Mouse (Mus musculus) lung, embryonic 16.5 days (tissue): ENCODE measurements around the gene Ccdc103. TPM values are rescaled to one million over a fixed set of nuclear protein-coding genes. Genes with fewer than 3 reads are reported as not detected.

Source experiments
- ATAC-seq: fragments of 200-750 bp; cut with Nextera tagmentation; 2 replicates; pipeline ENCODE4 v1.8.0; 2017; ENCODE audit warnings: low read depth, mild to moderate bottlenecking, moderate library complexity
- H3K27ac ChIP-seq: fragments of 300-500 bp; sonication (generic); 2 replicates; pipeline ENCODE4 v1.5.1; 2014; ENCODE audit warnings: mild to moderate bottlenecking, control low read depth, low read length
- H3K27me3 ChIP-seq: fragments of 300-500 bp; sonication (generic); 2 replicates; pipeline ENCODE4 v1.6.1; 2014; ENCODE audit warnings: low read depth, low read length, mixed read lengths; ENCODE audit not compliant: control insufficient read depth, insufficient read depth
- H3K36me3 ChIP-seq: fragments of 300-500 bp; sonication (generic); 2 replicates; pipeline ENCODE4 v1.6.1; 2014; ENCODE audit warnings: low read length; ENCODE audit not compliant: control insufficient read depth, insufficient read depth
- H3K4me1 ChIP-seq: fragments of 300-500 bp; sonication (generic); replicated peaks from 2 replicates; pipeline ENCODE4 v1.6.1; 2014; ENCODE audit warnings: low read length, mixed read lengths; ENCODE audit not compliant: control insufficient read depth, insufficient read depth
- H3K4me2 ChIP-seq: fragments of 300-500 bp; sonication (generic); 2 replicates; pipeline ENCODE4 v1.6.1; 2014; ENCODE audit warnings: low read depth, low read length, control low read depth
- H3K4me3 ChIP-seq: fragments of 300-500 bp; sonication (generic); 2 replicates; pipeline ENCODE4 v1.5.1; 2014; ENCODE audit warnings: mild to moderate bottlenecking, low read length, control low read depth
- H3K9ac ChIP-seq: fragments of 300-500 bp; sonication (generic); 2 replicates; pipeline ENCODE4 v1.6.1; 2014; ENCODE audit warnings: low read length, control low read depth
- H3K9me3 ChIP-seq: fragments of 300-500 bp; sonication (generic); 2 replicates; pipeline ENCODE4 v1.6.1; 2016; ENCODE audit warnings: low read length; ENCODE audit not compliant: control insufficient read depth
- WGBS: fragments of 180-500 bp; shearing (Covaris S2); extraction: QIAGEN DNeasy Blood & Tissue Kit; methylation state at CpG from one replicate; pipeline ENCODE4 v1.1.7; 2014; 5-methylcytosine and 5-hydroxymethylcytosine counted together
- polyA plus RNA-seq: library from polyadenylated mRNA; unstranded; fragments of >200 nt; fragmentation: Nextera tagmentation; extraction: Ambion mirVana; gene quantifications from 2 replicates; pipeline ENCODE4 v1.2.1, GENCODE M21; 2015

Ccdc103 gene
- polyA plus RNA-seq, 1 experiment from 2014 or later: 3.9 TPM

DNA sequence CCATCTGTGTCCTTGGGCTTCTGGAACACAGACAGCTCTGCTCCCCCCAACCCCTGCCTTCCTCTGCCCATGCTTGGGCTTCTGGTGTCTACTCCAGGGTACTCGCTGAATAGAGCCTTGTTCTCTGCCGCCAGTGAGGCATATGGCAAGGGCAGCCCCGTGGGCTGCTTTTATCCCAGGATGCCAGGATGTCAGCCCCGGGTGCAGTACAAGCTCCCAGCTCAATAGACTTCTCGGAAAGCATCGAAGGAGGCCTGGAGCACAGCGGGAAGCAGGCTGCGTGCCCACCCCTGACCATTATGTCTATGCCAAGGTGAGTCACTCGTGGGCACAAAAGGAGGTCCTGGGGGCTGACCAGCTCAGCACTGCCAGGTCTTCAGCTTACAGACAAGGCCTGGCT is 17.4 kb downstream of the Ccdc103 start:
- ATAC-seq: no peak
- H3K27ac ChIP-seq: no peak overlapping the region
- H3K27me3 ChIP-seq: peaks cover 14% of the 10 kb centered on the region
- H3K9ac ChIP-seq: no peak overlapping the region
- no peaks in the 10 kb centered on the region for H3K36me3 ChIP-seq
- H3K4me3 ChIP-seq: no peak overlapping the region
- peaks cover 2% of the 10 kb centered on the region; the same call in 1 of the 2 replicates for H3K4me1 ChIP-seq
- no peak overlapping the region for H3K4me2 ChIP-seq
- WGBS: 78% methylated on average over 9 of the region's 9 CpGs
- no peaks in the 10 kb centered on the region for H3K9me3 ChIP-seq

GRCm38 (mm10) chr11:102900763-102901162 is 19.8 kb downstream of the Ccdc103 start, which contains the start of gene Gfap:
Gene Gfap (minus strand): TSS chr11:102900912.
- Histone ChIP-seq H3K4me2 (peak within 1 kb of the TSS; percentile 17), H3K36me3 (no peaks in the 10 kb centered on the region), H3K9ac (no peak within 1 kb of the TSS), H3K27ac (no peak within 1 kb of the TSS), H3K27me3 (peaks cover 6% of the 10 kb centered on the region), H3K9me3 (no peaks in the 10 kb centered on the region), H3K4me1 (0 out of 2 replicates have a peak, but pooled peaks cover 2% of the 10 kb centered on the region), H3K4me3 (no peak within 1 kb of the TSS)
- WGBS: 10% methylated on average over 7 of the region's 7 CpGs
- peak; percentile 67 for ATAC-seq

GRCm38 (mm10) chr11:102901199-102901598 is 20.2 kb downstream of the Ccdc103 start:
- Histone ChIP-seq H3K9ac (no peak overlapping the region), H3K4me3 (no peak overlapping the region), H3K4me2 (peak overlapping the region; percentile 17), H3K9me3 (no peaks in the 10 kb centered on the region), H3K27me3 (peaks cover 6% of the 10 kb centered on the region), H3K4me1 (0 out of 2 replicates have a peak, but pooled peaks cover 2% of the 10 kb centered on the region), H3K27ac (no peak overlapping the region), H3K36me3 (peaks cover 3% of the 10 kb centered on the region; the same call in 1 of the 2 replicates)
- WGBS: 41% methylated on average over 4 of the region's 4 CpGs
- ATAC-seq: peak; percentile 46

DNA sequence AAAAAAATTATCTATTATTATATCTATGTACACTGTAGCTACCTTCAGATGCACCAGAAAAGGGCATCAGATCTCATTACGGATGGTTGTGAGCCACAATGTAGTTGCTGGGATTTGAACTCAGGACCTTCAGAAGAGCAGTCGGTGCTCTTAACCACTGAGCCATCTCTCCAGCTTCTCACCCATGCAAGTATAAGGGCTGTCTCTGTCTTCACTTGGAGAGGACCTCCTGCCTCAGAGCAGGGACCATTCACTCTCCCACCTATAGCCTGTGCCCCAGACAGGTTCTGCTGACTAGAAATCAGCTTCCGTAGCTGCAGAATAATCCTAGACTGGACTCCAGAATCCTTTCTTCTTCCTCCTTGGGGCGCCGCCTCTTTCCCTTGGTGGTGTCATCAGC is 21.1 kb downstream of the Ccdc103 start:
- H3K4me1 ChIP-seq: 0 out of 2 replicates have a peak, but pooled peaks cover 2% of the 10 kb centered on the region
- H3K36me3 ChIP-seq: peaks cover 6% of the 10 kb centered on the region
- H3K4me3 ChIP-seq: no peak overlapping the region
- no peaks in the 10 kb centered on the region for H3K27me3 ChIP-seq
- ATAC-seq: no peak
- no peak overlapping the region for H3K27ac ChIP-seq
- no peaks in the 10 kb centered on the region for H3K9me3 ChIP-seq
- no peak overlapping the region for H3K9ac ChIP-seq
- H3K4me2 ChIP-seq: no peak overlapping the region
- 67% methylated on average over 5 of the region's 5 CpGs for WGBS

DNA sequence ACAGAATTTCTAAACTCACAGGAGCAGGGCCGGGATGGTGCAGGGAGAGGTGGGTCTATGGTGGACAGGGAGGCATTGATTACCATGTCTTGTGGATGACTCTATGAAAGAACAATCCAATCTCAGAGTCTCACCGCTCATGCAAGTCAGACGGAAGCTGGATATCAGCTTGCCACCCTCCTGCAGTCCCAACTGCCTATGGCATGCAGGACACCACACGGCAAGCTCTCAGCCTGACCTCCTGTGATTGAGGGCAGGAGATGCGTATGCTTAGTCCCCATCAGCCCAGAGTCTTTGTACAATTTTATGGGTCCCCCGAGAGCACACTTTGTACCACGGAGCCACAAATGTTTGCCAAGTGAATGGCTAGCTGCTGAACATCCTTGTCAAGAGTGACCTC is 22.6 kb downstream of the Ccdc103 start:
- Histone ChIP-seq H3K27me3 (no peaks in the 10 kb centered on the region), H3K36me3 (peaks cover 17% of the 10 kb centered on the region), H3K4me1 (0 out of 2 replicates have a peak, but pooled peaks cover 2% of the 10 kb centered on the region), H3K9me3 (no peaks in the 10 kb centered on the region), H3K4me3 (no peak overlapping the region), H3K27ac (no peak overlapping the region), H3K4me2 (no peak overlapping the region), H3K9ac (no peak overlapping the region)
- whole genome bisulfite sequencing: 74% methylated on average over 7 of the region's 7 CpGs
- no peak for ATAC-seq

GRCm38 (mm10) chr11:102911376-102911775 is 30.4 kb downstream of the Ccdc103 start:
- no peak for ATAC-seq
- Histone ChIP-seq H3K4me3 (no peak overlapping the region), H3K4me2 (no peak overlapping the region), H3K27ac (no peak overlapping the region), H3K36me3 (peaks cover 54% of the 10 kb centered on the region), H3K27me3 (no peaks in the 10 kb centered on the region), H3K4me1 (no peaks in the 10 kb centered on the region), H3K9ac (no peak overlapping the region), H3K9me3 (no peaks in the 10 kb centered on the region)
- 81% methylated on average over 7 of the region's 7 CpGs for WGBS

DNA sequence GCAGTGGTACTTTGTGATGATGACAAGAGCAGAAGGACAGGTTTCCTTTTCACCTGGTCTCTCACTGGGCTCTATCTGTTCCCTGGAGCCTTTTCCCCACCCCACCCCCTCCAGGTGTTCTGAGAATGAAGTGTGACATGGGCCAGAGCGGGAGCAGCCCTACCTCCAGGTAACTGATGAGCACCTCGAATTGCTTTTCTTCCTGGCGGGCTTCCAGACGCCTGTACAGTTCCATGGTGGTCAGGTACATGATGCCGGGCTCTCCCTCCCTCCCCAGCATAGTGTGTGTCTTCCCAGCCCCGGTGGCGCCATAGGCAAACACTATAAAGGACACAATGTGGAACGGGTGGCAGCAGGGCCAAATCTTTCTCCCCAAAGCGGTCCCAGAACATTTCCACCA is 34.4 kb downstream of the Ccdc103 start:
- Histone ChIP-seq H3K4me2 (no peak overlapping the region), H3K9ac (no peak overlapping the region), H3K4me3 (no peak overlapping the region), H3K4me1 (no peaks in the 10 kb centered on the region), H3K9me3 (no peaks in the 10 kb centered on the region), H3K27me3 (no peaks in the 10 kb centered on the region), H3K27ac (no peak overlapping the region), H3K36me3 (peaks cover 31% of the 10 kb centered on the region)
- WGBS: 84% methylated on average over 9 of the region's 9 CpGs
- ATAC-seq: no peak

DNA sequence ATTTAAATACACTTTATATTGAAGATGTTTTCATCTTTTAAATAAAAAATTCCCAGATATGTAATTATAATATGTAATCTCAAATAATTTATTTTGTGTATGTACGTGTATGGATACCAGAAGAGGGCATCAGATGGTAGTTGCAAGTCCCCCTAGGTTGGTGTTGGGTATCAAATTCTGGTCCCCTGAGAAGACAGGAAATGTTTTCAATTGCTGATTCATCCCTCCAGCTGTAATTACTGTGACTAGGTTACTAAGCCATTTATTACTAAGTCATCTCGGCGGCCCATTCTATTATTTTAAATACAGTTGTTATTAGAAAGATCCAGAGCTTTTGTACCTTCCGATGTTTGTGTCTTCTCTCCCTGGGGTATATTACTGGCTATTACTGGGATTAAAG is 37.1 kb downstream of the Ccdc103 start:
- Histone ChIP-seq H3K9ac (no peak overlapping the region), H3K27ac (no peak overlapping the region), H3K4me3 (no peak overlapping the region), H3K9me3 (no peaks in the 10 kb centered on the region), H3K4me1 (peaks cover 7% of the 10 kb centered on the region; the same call in 1 of the 2 replicates), H3K36me3 (peaks cover 21% of the 10 kb centered on the region), H3K27me3 (no peaks in the 10 kb centered on the region), H3K4me2 (no peak overlapping the region)
- WGBS: 87% methylated on average over 4 of the region's 4 CpGs
- ATAC-seq: no peak

DNA sequence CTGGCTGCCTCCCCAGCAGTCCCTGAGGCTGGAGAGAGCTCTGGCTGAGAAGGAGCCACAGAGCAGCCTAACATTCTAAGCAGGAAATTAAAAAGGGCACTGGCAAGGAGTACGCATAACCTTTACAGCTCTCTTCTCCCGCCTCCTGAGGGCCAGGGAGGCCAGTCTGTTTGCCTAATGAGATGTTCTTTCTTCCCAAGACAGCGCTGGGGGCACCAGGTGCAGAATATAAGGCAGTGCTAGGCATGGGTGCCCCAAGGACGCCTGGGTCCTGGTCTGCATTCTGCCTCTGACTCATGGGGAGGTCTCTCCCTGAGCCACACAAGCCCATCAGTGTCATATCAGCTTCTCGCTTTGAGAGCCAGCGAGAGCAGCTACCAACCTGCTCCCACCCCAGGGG is 40.5 kb downstream of the Ccdc103 start:
- Histone ChIP-seq H3K4me2 (no peak overlapping the region), H3K27ac (no peak overlapping the region), H3K27me3 (no peaks in the 10 kb centered on the region), H3K4me3 (no peak overlapping the region), H3K9ac (no peak overlapping the region), H3K9me3 (no peaks in the 10 kb centered on the region), H3K36me3 (no peaks in the 10 kb centered on the region), H3K4me1 (peaks cover 20% of the 10 kb centered on the region)
- 65% methylated on average over 6 of the region's 6 CpGs for WGBS
- no peak for ATAC-seq
